Mouse (Mus musculus) urinary bladder, adult 2 months (tissue): ENCODE data around the gene Smim26. TPM values are rescaled to one million over a fixed set of nuclear protein-coding genes. Genes with fewer than 3 reads are reported as not detected.
"Not testable (repeated sequence)": the region's sequence is repeated elsewhere in the genome, so short reads cannot be mapped to it uniquely, and the experiment has no call there.

Source experiments
- DNase-seq: peaks from one replicate; pipeline ENCODE4 v3.0.0; 2022; ENCODE audit warnings: low spot score
- polyA plus RNA-seq: library from polyadenylated mRNA; depleted of rRNA; stranded (reverse); fragments of >200 nt; gene quantifications from 2 replicates; pipeline ENCODE4 v1.2.3, GENCODE M21; 2012; rRNA removed

Gene Smim26
- polyA plus RNA-seq, result 53.9 and 61.6 TPM in 2 replicates

- peak; percentile 48 for DNase-seq
Observed at GRCm38 (mm10) chr2:144593951-144594651, at the start of gene Smim26. Gene Smim26, plus strand, starts transcription at chr2:144594054.

DNA sequence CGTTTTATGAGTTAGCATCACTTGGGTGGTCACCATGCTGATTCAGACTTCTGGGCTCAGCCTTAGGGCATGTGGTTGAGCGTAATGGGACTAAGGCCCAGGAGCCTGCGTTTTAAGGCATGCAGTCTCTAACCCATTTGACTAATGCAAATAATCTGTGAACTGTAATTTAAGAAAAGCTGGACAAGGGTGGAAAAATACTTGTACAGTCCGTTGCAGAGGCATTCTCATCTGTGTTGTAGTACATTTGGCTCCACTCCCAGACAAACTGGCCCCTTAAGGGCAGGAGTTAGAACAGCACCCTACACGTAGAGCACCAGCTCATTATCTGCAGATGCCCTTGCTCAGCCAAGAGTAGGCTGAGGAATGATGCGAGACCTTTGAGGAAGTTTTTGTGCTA, 49.2 kb upstream of the Smim26 start:
- DNase-seq, result no peak

DNA sequence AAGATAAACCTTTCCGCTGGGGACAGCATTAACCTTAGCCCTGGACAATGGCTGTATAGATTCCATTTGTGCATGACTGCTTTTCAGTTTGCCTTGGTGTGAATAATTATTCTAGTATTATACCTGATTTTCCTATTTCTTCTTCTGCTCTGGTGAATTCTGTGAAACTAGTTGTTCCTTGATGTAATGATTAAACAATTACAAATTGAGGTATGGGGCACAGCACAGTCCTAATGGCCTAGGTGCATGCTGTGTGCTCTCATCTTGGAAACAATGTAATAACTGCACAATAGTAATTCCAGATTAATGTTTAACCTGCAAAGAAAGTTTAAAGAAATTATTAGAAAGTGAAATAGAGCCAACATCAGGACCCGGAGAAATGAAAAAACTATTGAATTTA, 48.8 kb upstream of the Smim26 start:
- no peak for DNase-seq

DNA sequence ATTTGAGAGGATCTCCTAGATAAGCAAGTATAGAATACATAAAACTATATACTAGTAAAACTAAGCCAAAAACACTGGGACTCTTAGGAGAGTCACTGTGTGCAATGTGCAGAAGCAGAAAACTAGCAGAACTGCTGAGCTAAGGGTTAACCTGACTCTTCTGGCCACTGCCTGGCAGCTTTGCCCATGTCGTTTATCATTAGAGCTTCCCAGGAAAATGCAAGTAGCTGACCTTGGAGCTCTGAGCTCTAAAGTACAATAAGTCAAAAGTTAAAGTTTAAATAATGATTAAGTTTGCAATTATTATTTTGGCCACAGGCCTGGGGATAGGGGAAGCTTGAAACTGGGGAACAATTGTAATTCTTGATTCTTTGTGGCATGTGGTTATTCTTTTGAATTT, 48.4 kb upstream of the Smim26 start:
- DNase-seq, result no peak

GRCm38 (mm10) chr2:144547559-144547958, 46.3 kb upstream of the Smim26 start:
- DNase-seq, result no peak

DNA sequence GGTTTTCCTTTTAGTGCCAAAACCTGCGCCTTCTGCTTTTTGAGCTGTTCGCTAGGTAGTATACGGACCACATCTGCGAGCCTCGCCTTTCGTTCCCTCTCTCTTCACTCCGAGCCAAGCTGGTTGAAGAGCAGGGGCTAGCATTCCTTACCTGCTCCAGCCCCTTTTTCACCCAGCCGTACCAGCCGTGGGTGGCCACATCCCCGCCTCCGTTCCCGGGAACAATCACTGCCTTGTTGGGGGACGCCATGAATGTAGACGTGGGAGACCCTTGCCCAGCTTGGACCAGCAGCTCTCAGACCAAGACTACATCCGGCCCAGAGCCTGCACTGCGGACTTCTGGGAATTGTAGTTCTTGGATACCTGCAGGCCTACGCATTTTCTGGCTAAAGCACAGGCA, 43.3 kb upstream of the Smim26 start, which contains the start of gene Rbbp9:
Gene Rbbp9 (minus strand): TSS at position 341 of the 400 bp plus-strand sequence.
- peak; percentile 47 for DNase-seq

DNA sequence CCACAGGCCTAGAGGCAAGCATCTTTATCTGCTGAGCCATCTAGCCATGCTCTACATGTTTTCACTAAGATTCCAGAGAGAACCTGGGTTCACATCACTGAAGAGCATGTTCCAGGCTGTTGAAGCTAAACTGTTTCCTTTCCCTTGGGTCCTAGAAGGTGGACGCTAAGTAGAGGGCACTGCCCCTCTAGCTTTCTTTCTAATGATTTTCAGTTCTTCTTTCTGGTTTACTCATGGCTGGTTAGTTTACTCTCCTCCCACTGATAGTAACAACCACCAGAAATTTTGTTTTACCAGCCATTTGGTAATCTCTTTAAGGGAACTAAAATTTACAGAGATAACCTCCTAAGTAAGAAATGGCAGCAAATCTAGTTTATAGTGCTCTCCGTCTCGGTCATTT, 39.9 kb upstream of the Smim26 start:
- DNase-seq, result no peak

GRCm38 (mm10) chr2:144555286-144555819, 38.5 kb upstream of the Smim26 start:
- DNase-seq, result no peak

- peak; percentile 85 for DNase-seq
Observed at GRCm38 (mm10) chr2:144555820-144556552, 37.9 kb upstream of the Smim26 start, which contains the start of gene Sec23b. Gene Sec23b, plus strand, starts transcription at chr2:144556229.

- no peak for DNase-seq
Observed at GRCm38 (mm10) chr2:144588723-144589122, 5.1 kb upstream of the Smim26 start.

- DNase-seq, result not testable (repeated sequence)
Observed at GRCm38 (mm10) chr2:144593036-144593435, 818 bp upstream of the Smim26 start.

- no peak for DNase-seq
Observed at GRCm38 (mm10) chr2:144598006-144598405, 4.2 kb downstream of the Smim26 start.

- DNase-seq, result peak; percentile 79
Observed at GRCm38 (mm10) chr2:144599831-144600687, 6.2 kb downstream of the Smim26 start, which contains the start of gene Dtd1. Gene Dtd1, plus strand, starts transcription at chr2:144599897.

- DNase-seq, result no peak
Observed at GRCm38 (mm10) chr2:144601576-144601975, 7.7 kb downstream of the Smim26 start.

DNA sequence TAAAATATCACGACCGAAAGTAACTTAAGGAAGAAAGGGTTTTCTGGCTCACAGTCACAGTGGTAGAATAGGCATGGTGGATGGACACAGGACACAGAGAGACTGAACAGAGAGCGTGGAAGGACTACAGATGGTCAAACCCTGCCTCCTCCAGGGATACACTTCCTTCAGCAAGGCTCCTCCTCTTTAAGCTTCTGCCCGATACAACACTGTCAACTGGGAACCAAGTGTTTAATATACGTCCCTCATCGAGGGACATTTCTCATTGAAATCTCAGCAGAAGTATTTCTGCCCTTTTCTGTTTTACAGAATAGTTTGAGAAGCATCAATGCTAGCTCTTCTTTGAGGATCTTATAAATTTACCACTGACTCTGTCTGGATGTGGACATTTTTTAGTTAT, 20.1 kb downstream of the Smim26 start:
- no peak for DNase-seq

DNA sequence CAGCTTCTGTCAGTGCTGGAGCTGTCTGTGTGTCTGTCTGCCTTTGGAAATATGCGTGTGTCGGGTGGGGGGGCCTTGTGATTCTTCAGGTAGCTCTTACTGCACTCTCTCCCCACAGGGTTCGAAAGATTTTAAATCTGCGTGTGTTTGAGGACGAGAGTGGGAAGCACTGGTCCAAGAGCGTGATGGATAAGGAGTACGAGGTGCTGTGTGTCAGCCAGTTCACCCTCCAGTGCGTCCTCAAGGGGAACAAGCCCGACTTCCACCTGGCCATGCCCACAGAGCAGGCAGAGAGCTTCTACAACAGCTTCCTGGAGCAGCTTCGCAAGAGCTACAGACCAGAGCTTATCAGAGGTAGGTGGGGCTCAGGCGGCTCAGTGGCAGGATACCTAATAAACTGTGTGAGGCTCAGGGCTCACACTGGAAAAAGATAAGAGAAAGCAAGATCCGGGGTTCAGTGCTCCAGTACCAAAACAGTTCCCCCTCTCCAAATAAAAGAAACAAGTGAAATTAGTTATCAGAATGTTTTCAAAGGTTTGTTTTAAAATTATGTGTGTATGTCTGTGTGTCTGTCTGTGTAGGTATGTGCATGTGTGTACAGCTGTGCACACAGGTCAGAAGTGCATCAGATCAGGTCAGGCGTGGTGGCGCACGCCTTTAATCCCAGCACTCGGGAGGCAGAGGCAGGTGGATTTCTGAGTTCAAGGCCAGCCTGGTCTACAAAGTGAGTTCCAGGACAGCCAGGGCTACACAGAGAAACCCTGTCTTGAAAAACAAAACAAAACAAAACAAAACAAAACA, 23.4 kb downstream of the Smim26 start:
- DNase-seq, result no peak

DNA sequence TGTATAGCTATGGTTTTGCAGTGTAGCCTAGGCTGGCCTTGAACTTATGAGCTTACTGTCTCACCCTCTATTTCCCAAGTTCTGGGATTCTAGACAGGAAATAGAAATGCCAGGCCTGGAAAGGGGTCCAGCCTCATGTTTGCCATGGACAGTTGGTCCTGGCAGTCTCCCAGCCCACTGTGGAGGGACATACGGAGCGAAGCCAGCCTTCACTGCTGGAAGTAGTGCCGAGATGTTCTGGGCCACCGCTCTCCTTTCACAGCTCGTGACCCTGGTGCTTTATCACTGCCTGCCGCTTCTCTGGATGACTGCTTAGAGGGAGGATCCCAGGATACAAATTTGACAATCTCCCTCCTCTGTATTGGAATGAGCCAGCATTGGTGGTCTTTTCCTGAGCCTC, 27.6 kb downstream of the Smim26 start:
- DNase-seq, result no peak

DNA sequence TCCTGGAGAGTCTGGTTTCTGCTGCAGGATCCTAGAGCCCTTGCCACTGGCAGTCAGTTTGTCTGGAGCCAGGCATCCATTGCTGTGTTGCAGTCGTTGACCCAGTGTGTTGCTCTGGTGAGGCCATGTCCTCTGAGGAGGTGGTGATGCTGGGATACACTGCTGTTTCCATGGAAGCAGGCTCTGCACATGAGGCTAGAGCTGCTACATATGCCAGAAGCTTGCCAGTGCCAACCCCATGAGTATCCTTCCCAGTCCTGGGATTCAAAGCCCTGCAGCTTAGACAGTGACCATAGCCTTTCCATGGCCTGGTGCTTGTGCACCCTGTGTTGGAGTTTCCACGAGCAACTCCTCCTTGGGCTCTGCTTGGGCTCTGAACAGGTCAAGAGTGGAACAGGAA, 39.7 kb downstream of the Smim26 start:
- no peak for DNase-seq

DNA sequence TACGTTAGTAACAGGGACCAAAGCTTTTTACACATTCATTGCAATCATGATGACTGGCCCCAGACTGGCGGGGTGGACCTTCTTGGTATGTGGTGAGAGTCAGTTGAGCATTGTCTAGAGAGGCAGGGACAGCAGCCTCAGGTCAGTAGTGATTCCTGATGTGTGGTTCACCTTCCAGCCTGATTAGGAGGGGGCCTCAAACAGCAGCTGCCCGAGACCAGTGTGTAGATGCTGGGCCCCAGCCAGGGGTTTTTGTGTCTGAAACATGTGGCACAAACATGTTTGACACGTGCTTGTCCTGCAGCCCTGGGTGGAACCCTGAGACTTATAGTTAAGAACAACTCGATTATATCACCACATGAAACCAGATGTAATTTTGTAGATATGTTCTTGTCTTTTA, 40.4 kb downstream of the Smim26 start:
- no peak for DNase-seq

DNA sequence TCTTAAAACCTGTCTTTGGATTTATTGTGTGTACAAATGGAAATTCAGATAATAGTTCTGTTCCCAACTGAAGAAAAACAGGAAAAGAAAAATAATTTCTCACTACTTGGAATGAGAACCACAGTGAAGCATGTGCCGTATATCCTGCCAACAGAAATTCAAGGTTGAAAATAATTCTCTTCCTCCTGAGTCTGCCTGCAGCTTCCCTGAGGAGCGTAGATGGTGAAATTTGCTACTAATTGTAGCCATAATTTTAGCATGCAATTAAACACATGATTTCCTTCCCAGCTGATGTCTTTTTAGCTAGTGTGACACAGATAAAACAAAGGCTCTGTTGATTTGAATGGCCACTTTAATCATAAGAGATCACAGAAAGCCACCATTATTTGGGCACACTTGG, 40.9 kb downstream of the Smim26 start:
- no peak for DNase-seq
